28 mouse cellular contexts compared by ENCODE assay signal in the genomic region with DNA sequence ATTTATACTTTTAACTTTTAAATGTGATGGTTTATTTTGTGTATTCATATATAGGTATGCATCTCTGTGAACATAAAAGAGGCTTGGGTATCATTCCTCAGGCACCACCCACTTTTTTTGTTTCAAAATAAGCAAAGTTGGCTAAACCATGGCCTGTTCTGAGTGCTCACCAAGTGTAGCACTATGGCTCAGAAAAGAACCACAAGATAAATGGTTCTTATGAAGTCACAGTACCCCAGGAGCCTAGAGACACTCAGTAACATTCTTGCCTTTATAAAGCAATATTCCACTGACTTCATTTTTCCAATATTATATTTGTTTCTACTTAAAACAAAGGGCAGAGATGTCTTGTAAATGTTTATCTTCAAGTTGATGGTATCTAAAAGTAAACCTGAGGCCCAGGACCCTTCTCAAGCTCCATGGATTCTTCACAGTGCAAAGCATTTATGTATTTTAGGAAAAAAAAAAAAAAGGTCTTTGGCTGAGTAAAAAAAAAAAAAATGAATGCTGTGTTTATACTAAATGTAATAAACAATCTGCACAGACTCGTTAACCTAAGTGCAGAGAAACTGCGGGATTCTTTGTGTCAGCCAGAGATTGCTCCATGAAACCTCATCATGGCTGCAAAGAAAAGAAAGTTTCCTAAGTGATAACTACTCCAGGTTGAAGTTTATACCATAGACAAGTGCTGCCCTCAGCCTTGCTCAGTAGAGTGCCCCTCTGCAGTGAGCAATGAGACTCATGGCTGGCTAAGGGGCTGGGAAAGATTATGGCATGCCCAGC. TPM values are rescaled to one million over a fixed set of nuclear protein-coding genes. Genes with fewer than 3 reads are reported as not detected.
A peak's percentile ranks its signal among the peaks of the same experiment; 100 is the strongest.
DNase-seq lines count a peak whose midpoint lies in the region; ATAC-seq and TF ChIP-seq lines count a peak whose summit lies in the region.
"Had no signal": no experiment of that assay in that cellular context is flagged by ENCODE, and none has a peak within 500 bp of the region (broad histone marks: within the 10 kb centered on the region; RNA-seq: fewer than 3 reads in every experiment).

No protein-coding gene starts in this region.

- DNase-seq in lung, postnatal 36 days: no peak
- DNase-seq in stomach, postnatal 0 days (ENCODE audit: low spot score): no peak
- no peak for DNase-seq in heart, adult 18-20 months
- DNase-seq: adrenal gland, adult 2 months; adrenal gland, postnatal 10 days; adrenal gland, postnatal 25 days; cerebellum, adult 11 months; cerebellum, adult 18-20 months; cerebellum, adult 8-10 months; cerebellum, adult 9-11 months; cerebellum, postnatal 14 days; cerebellum, postnatal 36 days; embryo, embryonic 11 days had no signal

- no peak for TF ChIP-seq EP300 in stomach, postnatal 0 days (optimal IDR thresholded peaks at IDR 0.05)

- H3K4me3 ChIP-seq in intestine, embryonic 15.5 days (replicated peaks): no peak overlapping the region
- no peak overlapping the region for H3K4me3 ChIP-seq in intestine, embryonic 16.5 days (ENCODE audit: low read length)
- H3K4me3 ChIP-seq in lung, embryonic 15.5 days: no peak overlapping the region
- no peak overlapping the region for H3K4me3 ChIP-seq in stomach, embryonic 15.5 days (replicated peaks)
- H3K4me3 ChIP-seq in stomach, postnatal 0 days (ENCODE audit: low read depth, low read length): no peak overlapping the region
- H3K4me3 ChIP-seq: embryonic facial prominence, embryonic 13.5 days; embryonic facial prominence, embryonic 15.5 days; erythroblast, embryonic 14.5 days; forebrain, embryonic 10.5 days; forebrain, embryonic 12.5 days had no signal

- H3K36me3 ChIP-seq in intestine, embryonic 15.5 days: no peaks in the 10 kb centered on the region
- no peaks in the 10 kb centered on the region; the same call in 1 of the 2 replicates for H3K36me3 ChIP-seq in intestine, embryonic 16.5 days (ENCODE audit: control insufficient read depth, insufficient read depth, low read length)
- peaks cover 34% of the 10 kb centered on the region for H3K36me3 ChIP-seq in lung, embryonic 15.5 days
- peaks cover 8% of the 10 kb centered on the region; the same call in 1 of the 2 replicates for H3K36me3 ChIP-seq in stomach, embryonic 15.5 days
- no peaks in the 10 kb centered on the region for H3K36me3 ChIP-seq in stomach, postnatal 0 days (ENCODE audit: control insufficient read depth, insufficient read depth, low read length)
- H3K36me3 ChIP-seq: embryonic facial prominence, embryonic 13.5 days; embryonic facial prominence, embryonic 15.5 days; forebrain, embryonic 10.5 days; forebrain, embryonic 12.5 days had no signal

- no peak overlapping the region for H3K9ac ChIP-seq in intestine, embryonic 15.5 days
- H3K9ac ChIP-seq in intestine, embryonic 16.5 days (ENCODE audit: low read depth, low read length): no peak overlapping the region
- no peak overlapping the region for H3K9ac ChIP-seq in lung, embryonic 15.5 days
- H3K9ac ChIP-seq in stomach, embryonic 15.5 days: no peak overlapping the region
- H3K9ac ChIP-seq in stomach, postnatal 0 days (ENCODE audit: low read length): no peak overlapping the region
- H3K9ac ChIP-seq: embryonic facial prominence, embryonic 13.5 days; embryonic facial prominence, embryonic 15.5 days; forebrain, embryonic 12.5 days had no signal

- no peak for TF ChIP-seq CTCF in stomach, postnatal 0 days (IDR thresholded peaks at IDR 0.05; ENCODE audit: low read depth)

- no peaks in the 10 kb centered on the region; the same call in 1 of the 2 replicates for H3K4me1 ChIP-seq in intestine, embryonic 15.5 days (replicated peaks)
- no peaks in the 10 kb centered on the region for H3K4me1 ChIP-seq in intestine, embryonic 16.5 days (ENCODE audit: control insufficient read depth, insufficient read depth, low read length)
- H3K4me1 ChIP-seq in lung, embryonic 15.5 days: peaks cover 11% of the 10 kb centered on the region; the same call in 1 of the 2 replicates
- no peaks in the 10 kb centered on the region for H3K4me1 ChIP-seq in stomach, embryonic 15.5 days
- H3K4me1 ChIP-seq in stomach, postnatal 0 days (replicated peaks; ENCODE audit: control insufficient read depth, insufficient read depth): no peaks in the 10 kb centered on the region
- H3K4me1 ChIP-seq: embryonic facial prominence, embryonic 13.5 days; embryonic facial prominence, embryonic 15.5 days; forebrain, embryonic 10.5 days; forebrain, embryonic 12.5 days had no signal

- WGBS in intestine, embryonic 15.5 days: 36% methylated on average over 2 of the region's 2 CpGs
- WGBS in intestine, embryonic 16.5 days: 58% methylated on average over 2 of the region's 2 CpGs
- WGBS in lung, embryonic 15.5 days: 36% methylated on average over 2 of the region's 2 CpGs
- WGBS in stomach, embryonic 15.5 days: 30% methylated on average over 2 of the region's 2 CpGs
- WGBS in stomach, postnatal 0 days: 43% methylated on average over 2 of the region's 2 CpGs

- H3K27me3 ChIP-seq in intestine, embryonic 15.5 days (replicated peaks): no peaks in the 10 kb centered on the region
- H3K27me3 ChIP-seq in intestine, embryonic 16.5 days (replicated peaks; ENCODE audit: control insufficient read depth, insufficient read depth, low read length): no peaks in the 10 kb centered on the region
- no peaks in the 10 kb centered on the region for H3K27me3 ChIP-seq in lung, embryonic 15.5 days
- no peaks in the 10 kb centered on the region for H3K27me3 ChIP-seq in stomach, embryonic 15.5 days (replicated peaks)
- H3K27me3 ChIP-seq in stomach, postnatal 0 days (ENCODE audit: control insufficient read depth, insufficient read depth, low read length): no peaks in the 10 kb centered on the region
- H3K27me3 ChIP-seq: embryonic facial prominence, embryonic 13.5 days; embryonic facial prominence, embryonic 15.5 days; forebrain, embryonic 12.5 days had no signal

- no peaks in the 10 kb centered on the region for H3K9me3 ChIP-seq in intestine, embryonic 15.5 days
- H3K9me3 ChIP-seq in intestine, embryonic 16.5 days (ENCODE audit: control insufficient read depth, low read length): no peaks in the 10 kb centered on the region
- H3K9me3 ChIP-seq in lung, embryonic 15.5 days: no peaks in the 10 kb centered on the region
- H3K9me3 ChIP-seq in stomach, embryonic 15.5 days: no peaks in the 10 kb centered on the region
- no peaks in the 10 kb centered on the region for H3K9me3 ChIP-seq in stomach, postnatal 0 days (ENCODE audit: control insufficient read depth, low read length)
- H3K9me3 ChIP-seq: embryonic facial prominence, embryonic 13.5 days; embryonic facial prominence, embryonic 15.5 days; forebrain, embryonic 10.5 days; forebrain, embryonic 12.5 days had no signal

- 0 out of 2 replicates have a peak overlapping the region, but pooled peaks have one; percentile 18 for H3K27ac ChIP-seq in intestine, embryonic 15.5 days
- no peak overlapping the region for H3K27ac ChIP-seq in intestine, embryonic 16.5 days (ENCODE audit: low read length)
- H3K27ac ChIP-seq in lung, embryonic 15.5 days: peak overlapping the region; percentile 69
- H3K27ac ChIP-seq in stomach, embryonic 15.5 days: 0 out of 2 replicates have a peak overlapping the region, but pooled peaks have one; percentile 12
- H3K27ac ChIP-seq in stomach, postnatal 0 days (replicated peaks): no peak overlapping the region
- H3K27ac ChIP-seq: embryonic facial prominence, embryonic 13.5 days; embryonic facial prominence, embryonic 15.5 days; forebrain, embryonic 10.5 days; forebrain, embryonic 12.5 days had no signal

- no peak overlapping the region for H3K4me2 ChIP-seq in intestine, embryonic 15.5 days (replicated peaks)
- no peak overlapping the region for H3K4me2 ChIP-seq in intestine, embryonic 16.5 days (ENCODE audit: low read depth, low read length)
- H3K4me2 ChIP-seq in lung, embryonic 15.5 days: no peak overlapping the region
- no peak overlapping the region for H3K4me2 ChIP-seq in stomach, embryonic 15.5 days
- H3K4me2 ChIP-seq in stomach, postnatal 0 days (replicated peaks; ENCODE audit: low read depth): no peak overlapping the region
- H3K4me2 ChIP-seq: embryonic facial prominence, embryonic 13.5 days; embryonic facial prominence, embryonic 15.5 days; forebrain, embryonic 12.5 days had no signal

- ATAC-seq in intestine, embryonic 15.5 days: no peak; the same call in 1 of the 2 replicates
- no peak for ATAC-seq in intestine, embryonic 16.5 days
- peak; percentile 52; the same call in 1 of the 2 replicates for ATAC-seq in lung, embryonic 15.5 days (ENCODE audit: borderline replicate concordance, extremely low read depth, low FRiP score, low TSS enrichment)
- ATAC-seq in stomach, embryonic 15.5 days (ENCODE audit: insufficient read depth, low FRiP score, low read depth): no peak
- ATAC-seq in stomach, postnatal 0 days (ENCODE audit: low FRiP score, low TSS enrichment): no peak
- ATAC-seq: forebrain, embryonic 14.5 days had no signal

RNA-seq across cellular contexts. Expression of a gene that starts 38.0 kb away (rescaled TPM):
- polyA plus RNA-seq in intestine, embryonic 15.5 days (2015; fragmentation: Nextera tagmentation; extraction: Ambion mirVana): 60.6 and 66.7 TPM in 2 replicates
- 55.3 and 59.7 TPM in 2 replicates for polyA plus RNA-seq in intestine, embryonic 16.5 days (2015; fragmentation: Nextera tagmentation; extraction: Ambion mirVana)
- 76.5 and 79.2 TPM in 2 replicates for polyA plus RNA-seq in lung, embryonic 15.5 days (2015; fragmentation: Nextera tagmentation; extraction: Ambion mirVana)
- 50.8 and 54.1 TPM in 2 replicates for polyA plus RNA-seq in stomach, embryonic 15.5 days (2015; fragmentation: Nextera tagmentation; extraction: Ambion mirVana)
- 18.7 and 20.0 TPM in 2 replicates for polyA plus RNA-seq in stomach, postnatal 0 days (2015; fragmentation: Nextera tagmentation; extraction: Ambion mirVana)
- 10 to 100 TPM; 10.3 to 12.0 TPM for total RNA-seq in heart, adult 18-20 months (2021)
- total RNA-seq: MEL had no signal
- polyA plus RNA-seq: C2C12; erythroblast, embryonic 14.5 days had no signal

RNA-seq across cellular contexts. Expression of a gene that starts 54.4 kb away (rescaled TPM):
- polyA plus RNA-seq in intestine, embryonic 15.5 days (2015; fragmentation: Nextera tagmentation; extraction: Ambion mirVana): 0.13 and 0.25 TPM in 2 replicates
- 0.34 and 0.50 TPM in 2 replicates for polyA plus RNA-seq in intestine, embryonic 16.5 days (2015; fragmentation: Nextera tagmentation; extraction: Ambion mirVana)
- polyA plus RNA-seq in lung, embryonic 15.5 days (2015; fragmentation: Nextera tagmentation; extraction: Ambion mirVana): not detected in 2 replicates
- not detected in 2 replicates for polyA plus RNA-seq in stomach, embryonic 15.5 days (2015; fragmentation: Nextera tagmentation; extraction: Ambion mirVana)
- polyA plus RNA-seq in stomach, postnatal 0 days (2015; fragmentation: Nextera tagmentation; extraction: Ambion mirVana): 0.70 and 1.5 TPM in 2 replicates
- total RNA-seq in heart, adult 18-20 months (2021): not detected
- total RNA-seq: adrenal gland, adult 2 months; adrenal gland, postnatal 25 days; common myeloid progenitor, adult 5-6 weeks; ES-E14; MEL had no signal
- polyA plus RNA-seq: adrenal gland, adult 2 months; C2C12; embryonic facial prominence, embryonic 11.5 days; embryonic facial prominence, embryonic 13.5 days; embryonic facial prominence, embryonic 15.5 days; erythroblast, embryonic 14.5 days; forebrain, embryonic 10.5 days; forebrain, embryonic 12.5 days; forebrain, embryonic 14.5 days had no signal

Comparison
In these comparisons a context has a peak if more than half of its experiments do, and no peak if none do; other contexts are left out.
1. H3K27ac ChIP-seq: peak in intestine, embryonic 15.5 days (single experiment), lung, embryonic 15.5 days (single experiment) and stomach, embryonic 15.5 days (single experiment); none in intestine, embryonic 16.5 days (single experiment) and stomach, postnatal 0 days (single experiment).